Mouse (Mus musculus): Measurements from ENCODE around the gene Flt3. TPM values are rescaled to one million over a fixed set of nuclear protein-coding genes. Genes with fewer than 3 reads are reported as not detected.
A peak's percentile ranks its signal among the peaks of the same experiment; 100 is the strongest.

The Flt3 gene
- polyA plus RNA-seq, 1 experiment, result 5.9 TPM

DNA sequence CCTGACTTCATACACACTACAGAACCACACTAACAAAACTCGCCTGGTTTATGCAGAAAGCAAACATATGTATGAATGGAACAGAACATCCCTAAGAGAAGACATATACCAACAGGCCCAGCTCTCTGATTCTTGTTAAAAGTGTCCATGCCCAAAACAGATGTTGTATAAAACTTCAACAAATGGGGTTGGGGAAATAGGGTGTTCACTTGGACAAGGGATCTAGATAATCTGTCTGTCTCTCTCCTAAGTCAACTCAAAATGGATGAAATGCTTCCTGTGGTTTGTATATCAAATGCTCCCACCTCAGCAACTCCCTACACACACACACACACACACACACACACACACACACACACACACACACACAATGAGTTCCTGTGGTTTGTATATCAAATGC lies 17.7 kb upstream of the Flt3 start:
- no peak for DNase-seq (ENCODE audit: extremely low spot score in 1 of 2, low spot score in 1 of 2)

DNA sequence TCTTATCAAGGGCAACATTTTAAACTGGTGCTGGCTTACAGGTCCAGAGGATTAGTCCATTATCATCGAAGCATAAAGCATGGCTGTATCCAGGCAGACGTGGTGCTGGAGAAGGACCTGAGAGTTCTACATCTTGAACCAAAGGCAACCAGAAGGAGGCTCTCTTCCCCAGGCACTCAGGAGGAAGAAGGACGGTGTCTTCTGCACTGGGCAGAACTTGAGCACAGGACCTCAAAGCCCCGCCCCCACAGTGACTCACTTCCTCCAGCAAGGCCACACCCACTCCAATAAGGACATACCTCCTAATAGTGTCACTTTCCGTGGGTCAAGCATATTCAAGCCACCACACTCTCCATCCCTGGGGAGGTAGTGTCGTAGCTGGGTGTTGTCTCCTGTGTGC lies 10.3 kb upstream of the Flt3 start:
- DNase-seq (ENCODE audit: extremely low spot score in 1 of 2, low spot score in 1 of 2), result no peak

DNA sequence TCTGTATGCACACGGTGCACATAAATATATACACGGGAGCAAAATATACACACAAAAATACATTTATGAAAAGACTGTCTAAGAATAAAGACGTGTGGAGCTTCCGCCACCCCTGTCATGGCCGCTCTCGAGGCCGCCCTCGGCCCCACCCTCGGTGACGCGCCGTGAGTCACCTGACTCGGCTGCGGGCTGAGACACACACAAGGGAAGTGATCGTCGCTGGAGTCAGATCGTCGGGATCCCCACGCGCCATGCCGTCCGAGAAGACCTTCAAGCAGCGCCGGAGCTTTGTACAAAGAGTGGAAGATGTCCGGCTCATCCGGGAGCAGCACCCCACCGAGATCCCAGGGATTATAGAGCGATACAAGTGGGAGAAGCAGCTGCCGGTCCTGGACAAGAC lies 8.4 kb upstream of the Flt3 start:
- DNase-seq (ENCODE audit: extremely low spot score in 1 of 2, low spot score in 1 of 2), result no peak

DNA sequence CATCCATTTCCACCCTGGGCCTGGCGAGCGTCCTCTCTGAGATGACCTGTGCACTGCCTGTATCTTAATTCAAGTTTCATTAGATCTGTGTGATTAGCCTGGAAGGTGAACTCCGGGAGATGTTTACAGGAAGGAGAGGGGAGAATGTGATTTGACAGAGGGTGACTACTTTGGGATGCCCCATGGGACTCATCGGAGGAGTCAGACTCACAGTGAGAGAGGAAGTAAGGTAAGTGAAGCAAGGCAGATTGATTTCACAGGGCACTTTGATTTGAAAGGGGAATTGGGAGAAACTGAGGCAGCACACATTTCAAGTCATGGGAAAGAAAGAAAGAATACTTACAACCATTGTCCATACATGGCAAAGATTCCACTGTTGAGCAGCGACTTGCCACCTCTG lies 5.8 kb upstream of the Flt3 start:
- no peak for DNase-seq (ENCODE audit: extremely low spot score in 1 of 2, low spot score in 1 of 2)

DNA sequence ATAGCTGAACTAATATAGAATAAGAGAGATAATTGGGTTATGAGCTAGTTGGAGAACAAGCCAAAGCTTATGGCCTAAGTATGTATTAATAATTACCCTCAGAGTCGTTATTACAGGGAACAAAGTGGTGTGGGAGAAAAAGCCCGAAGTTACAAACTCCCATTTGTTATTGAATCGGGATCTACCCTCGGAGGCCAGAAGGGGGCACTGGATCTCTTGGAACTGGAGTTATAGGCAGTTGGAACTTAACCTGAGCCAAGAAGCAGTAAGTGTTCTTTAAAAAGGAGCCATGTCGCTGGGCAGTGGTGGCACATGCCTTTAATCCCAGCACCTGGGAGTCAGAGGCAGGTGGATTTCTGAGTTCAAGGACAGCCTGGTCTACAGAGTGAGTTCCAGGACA lies 2.2 kb upstream of the Flt3 start:
- peak in 1 of 2 experiments; percentile 78 for DNase-seq (ENCODE audit: extremely low spot score in 1 of 2, low spot score in 1 of 2)

DNA sequence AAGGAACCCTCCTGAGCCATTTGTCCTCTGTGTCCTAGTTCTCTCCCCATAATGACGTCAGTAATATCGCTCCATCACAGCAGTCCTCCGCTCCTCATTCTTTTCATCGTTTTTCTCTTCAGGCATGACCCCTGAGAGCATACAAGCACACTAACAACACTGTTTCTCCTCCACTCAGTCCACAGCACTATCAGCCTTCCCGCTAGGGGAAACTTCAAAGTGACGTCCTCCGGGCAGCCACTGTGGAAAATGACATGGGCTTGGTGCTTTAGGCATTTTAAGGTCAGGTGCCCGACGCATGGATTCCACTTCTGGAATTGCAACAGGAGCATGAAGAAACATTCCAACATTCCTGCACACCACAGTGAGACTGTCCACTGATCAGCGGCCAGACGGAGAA lies 735 bp upstream of the Flt3 start:
- DNase-seq (ENCODE audit: extremely low spot score in 1 of 2, low spot score in 1 of 2), result no peak

DNA sequence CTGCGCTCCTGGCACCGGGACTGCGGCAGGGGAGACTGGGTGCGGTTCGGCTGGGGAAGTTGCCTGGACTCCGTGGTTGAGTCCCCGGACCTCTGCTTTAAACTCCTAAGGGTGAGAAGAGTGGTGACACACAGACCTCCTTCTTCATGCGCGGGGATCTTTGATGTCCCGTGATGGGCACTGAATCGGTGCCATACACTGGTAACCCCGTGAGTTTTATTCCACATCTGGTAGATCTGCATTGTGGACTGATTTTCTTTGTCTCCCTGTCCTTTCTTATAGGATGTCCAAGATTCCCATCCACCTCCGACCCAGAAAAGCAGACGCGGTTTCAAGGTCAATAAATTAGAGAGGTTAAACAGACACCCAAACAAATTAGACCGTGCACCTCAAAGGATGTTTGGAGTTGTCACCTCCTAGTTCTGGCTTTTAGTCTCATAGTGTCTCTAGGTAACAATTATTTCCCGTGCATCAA lies 253 bp upstream of the Flt3 start:
- DNase-seq (ENCODE audit: extremely low spot score in 1 of 2, low spot score in 1 of 2), result no peak

DNA sequence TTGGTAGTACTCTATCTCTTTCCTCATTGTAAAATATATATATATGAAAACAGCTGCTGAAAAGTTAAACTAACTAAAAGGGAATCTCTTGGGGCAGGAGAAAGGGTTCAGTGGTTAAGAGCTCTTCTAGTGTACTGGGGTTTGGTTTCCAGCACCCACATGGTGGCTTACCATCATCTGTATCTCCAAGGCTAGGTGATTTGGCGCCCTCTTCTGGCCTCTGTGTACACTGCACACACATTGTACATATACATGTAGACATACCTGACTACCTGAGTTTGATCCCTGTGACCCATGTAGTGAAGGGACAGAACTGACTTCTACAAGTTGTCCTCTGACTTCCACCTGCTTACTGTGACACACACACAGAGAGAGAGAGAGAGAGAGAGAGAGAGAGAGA lies 5.2 kb downstream of the Flt3 start:
- DNase-seq (ENCODE audit: extremely low spot score in 1 of 2, low spot score in 1 of 2), result no peak

DNA sequence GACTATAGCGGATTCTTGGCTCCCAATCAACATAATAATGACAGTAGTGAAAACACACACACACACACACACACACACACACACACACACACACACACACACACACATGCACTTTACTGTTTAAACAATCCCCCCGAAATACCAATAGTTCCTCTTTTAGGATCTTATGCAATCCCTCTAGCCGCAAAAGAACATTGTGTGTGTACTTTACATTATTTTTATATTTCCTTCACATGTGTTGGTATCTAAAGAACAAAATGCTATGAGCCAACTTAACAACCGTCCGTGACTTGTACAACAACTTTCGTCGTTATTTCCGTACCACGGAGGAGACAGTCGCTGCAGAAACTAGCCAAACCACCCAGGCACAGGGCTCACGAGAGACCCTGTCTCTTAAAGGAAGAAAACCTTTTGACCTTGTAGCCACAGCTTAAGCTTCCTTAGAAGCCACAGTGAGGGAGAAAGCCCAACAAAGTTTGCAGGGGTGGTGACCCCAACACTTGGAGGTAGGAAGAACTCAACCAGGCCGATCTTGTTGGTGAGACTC lies 7.5 kb downstream of the Flt3 start:
- no peak for DNase-seq (ENCODE audit: extremely low spot score in 1 of 2, low spot score in 1 of 2)

DNA sequence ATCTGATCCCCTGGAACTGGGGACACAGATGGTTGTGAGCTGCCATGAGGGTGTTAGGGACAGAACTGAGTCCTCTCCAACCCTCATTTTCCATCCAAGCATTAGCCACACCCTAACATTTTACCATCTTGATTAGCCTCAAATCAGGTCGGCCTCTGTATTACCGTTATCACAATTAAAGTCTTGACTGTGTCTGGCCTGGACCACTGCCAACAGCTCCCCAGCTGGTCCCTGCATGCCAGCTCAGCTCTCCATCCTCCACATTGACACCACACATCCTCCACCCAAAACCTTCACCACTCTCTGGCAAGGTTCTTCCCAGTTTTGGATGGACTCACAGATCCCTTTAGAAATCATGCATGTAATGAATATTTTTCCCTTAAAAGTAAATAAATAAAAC lies 9.5 kb downstream of the Flt3 start:
- peak in 1 of 2 experiments; percentile 29 for DNase-seq (ENCODE audit: extremely low spot score in 1 of 2, low spot score in 1 of 2)

DNA sequence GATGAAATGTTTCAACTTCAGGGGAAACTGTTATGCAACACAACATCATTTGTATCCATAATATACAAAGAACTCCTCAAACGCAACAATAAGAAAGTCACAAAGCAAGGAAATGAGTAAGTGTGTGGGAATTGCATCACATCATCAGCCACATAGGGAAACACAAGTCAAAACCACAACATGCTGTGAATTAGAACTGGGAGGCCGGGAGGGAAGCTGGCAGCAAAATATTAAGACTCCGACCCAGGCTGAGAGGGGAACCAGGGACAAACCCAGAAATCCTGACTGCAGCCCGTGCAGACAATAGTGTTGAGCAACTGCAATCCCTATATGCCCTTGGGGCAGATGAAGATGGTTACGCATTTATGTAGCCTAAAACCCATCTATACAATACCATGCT lies 11.2 kb downstream of the Flt3 start:
- no peak for DNase-seq (ENCODE audit: extremely low spot score in 1 of 2, low spot score in 1 of 2)

DNA sequence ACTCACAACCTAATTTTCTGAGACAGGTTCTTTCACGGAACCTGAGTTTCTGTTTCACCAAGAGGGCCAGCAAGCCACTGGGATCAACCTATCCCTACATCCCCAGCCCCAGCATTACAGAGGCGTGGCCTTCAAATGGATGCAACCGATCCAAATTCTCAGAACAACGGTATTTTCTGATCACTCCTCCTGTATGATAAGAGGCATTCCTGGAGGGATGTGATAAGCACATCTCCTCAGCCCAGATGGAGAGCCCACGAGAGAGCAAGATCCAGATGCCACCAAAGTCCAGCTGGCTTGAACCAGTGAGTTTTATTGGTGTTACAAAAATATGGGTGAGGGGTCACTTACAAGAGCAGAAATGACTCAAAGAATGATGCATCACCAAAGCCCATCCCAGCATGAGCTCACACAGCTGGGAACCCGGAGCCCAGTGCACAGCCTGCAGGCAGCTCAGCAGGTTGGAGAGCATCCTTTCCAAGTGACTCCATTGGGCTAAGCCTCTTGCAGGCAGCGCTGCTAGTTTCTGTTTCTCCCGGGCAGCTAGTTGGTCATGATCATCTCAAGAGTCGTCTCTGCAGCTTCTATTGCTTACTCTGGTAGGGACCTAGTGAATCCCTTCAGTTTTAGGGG lies 11.8 kb downstream of the Flt3 start:
- DNase-seq (ENCODE audit: extremely low spot score in 1 of 2, low spot score in 1 of 2), result no peak

DNA sequence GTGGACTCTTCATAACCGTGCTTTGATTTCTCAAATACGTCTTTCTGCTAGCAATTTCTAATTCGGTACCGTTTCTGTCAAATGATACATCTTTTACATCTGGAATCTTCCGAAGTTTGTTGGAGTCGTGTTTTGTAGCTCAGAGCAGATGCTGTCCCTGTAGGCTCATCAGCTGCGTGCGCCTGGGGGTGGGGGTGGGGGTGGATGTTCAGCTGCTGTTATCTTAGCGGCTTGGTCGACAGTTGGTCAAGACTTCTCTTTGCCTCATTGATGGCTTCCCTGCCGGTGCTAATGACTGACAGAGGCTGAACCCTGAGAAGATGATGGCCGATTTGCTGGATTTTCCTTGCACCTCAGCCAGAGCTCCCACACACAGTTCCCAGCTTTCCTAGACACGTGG lies 13.4 kb downstream of the Flt3 start:
- DNase-seq (ENCODE audit: extremely low spot score in 1 of 2, low spot score in 1 of 2), result no peak

DNA sequence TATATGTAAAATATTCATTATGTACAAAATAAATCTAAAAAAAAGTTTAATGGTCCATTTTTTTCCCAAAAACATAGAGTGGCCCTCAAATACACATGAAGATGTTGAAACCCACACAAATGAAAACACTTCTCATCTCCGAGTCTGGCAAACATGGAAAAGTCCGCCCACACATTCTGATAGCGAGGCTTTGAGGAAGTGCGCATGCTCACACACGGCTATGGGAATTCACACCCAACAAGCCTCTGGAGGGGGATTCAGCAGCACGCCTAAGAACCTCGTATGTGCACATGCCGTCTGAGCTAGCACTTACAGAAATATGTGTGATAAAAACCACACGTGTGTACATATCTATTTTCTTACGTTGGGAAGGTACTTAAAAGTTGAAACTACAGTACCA lies 18.9 kb downstream of the Flt3 start:
- peak in 1 of 2 experiments; percentile 55 for DNase-seq (ENCODE audit: extremely low spot score in 1 of 2, low spot score in 1 of 2)

DNA sequence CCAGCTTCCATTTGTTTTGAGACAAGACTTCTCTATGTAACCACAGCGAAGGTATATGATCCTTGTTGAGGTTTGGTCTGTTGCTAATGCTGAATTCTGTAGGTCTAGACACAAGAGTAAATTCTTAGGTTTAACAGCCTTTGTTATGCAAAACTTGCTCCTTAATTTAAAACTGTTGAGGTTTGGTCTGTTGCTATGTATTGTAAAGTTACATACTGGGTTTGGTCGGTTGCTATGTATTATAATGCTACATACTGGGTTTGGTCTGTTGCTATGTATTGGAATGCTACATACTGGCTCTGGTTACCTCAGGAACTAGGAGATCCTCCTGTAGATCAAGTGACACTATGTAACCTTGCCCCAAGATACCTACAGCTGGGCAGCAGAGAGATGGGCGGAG lies 20.8 kb downstream of the Flt3 start:
- DNase-seq (ENCODE audit: extremely low spot score in 1 of 2, low spot score in 1 of 2), result no peak

DNA sequence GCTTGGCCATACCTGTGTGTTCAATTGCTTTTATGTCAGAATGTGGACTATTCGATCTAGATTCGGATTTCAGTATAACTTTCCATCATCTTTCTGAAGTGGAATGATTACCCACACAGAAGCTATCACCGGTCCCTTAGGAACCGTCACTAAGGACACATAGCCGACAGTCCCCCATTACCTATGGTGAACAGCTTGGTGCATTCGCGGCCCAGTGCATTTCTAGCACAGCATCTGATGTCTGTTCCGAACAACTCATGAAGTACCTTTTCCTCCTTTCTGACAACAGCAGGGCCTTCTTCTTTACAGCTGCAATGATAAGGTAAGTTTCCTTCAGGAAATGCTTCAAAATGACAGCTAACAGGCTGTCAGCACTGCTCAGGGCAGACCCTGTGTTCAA lies 30.0 kb downstream of the Flt3 start:
- DNase-seq (ENCODE audit: extremely low spot score in 1 of 2, low spot score in 1 of 2), result no peak

DNA sequence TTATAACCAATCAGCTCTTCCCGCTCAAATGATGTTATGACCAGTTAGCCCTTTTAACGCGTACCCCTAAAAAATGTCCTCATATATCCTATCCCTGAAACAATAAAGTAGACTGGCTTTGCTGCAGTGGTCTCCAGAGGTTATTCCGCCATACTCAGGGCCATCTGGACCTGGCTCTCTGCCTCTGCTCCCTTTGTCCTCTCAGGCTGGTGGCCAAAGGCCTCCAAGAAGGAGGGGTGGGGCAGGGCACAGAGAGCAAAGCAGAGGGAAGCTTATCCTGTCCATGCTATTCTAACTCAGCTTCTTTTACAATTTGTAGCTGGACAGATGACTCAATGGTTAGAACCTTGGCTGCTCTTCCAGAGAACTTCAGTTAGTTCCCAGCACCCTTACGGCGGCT lies 32.1 kb downstream of the Flt3 start:
- DNase-seq (ENCODE audit: extremely low spot score in 1 of 2, low spot score in 1 of 2), result no peak

DNA sequence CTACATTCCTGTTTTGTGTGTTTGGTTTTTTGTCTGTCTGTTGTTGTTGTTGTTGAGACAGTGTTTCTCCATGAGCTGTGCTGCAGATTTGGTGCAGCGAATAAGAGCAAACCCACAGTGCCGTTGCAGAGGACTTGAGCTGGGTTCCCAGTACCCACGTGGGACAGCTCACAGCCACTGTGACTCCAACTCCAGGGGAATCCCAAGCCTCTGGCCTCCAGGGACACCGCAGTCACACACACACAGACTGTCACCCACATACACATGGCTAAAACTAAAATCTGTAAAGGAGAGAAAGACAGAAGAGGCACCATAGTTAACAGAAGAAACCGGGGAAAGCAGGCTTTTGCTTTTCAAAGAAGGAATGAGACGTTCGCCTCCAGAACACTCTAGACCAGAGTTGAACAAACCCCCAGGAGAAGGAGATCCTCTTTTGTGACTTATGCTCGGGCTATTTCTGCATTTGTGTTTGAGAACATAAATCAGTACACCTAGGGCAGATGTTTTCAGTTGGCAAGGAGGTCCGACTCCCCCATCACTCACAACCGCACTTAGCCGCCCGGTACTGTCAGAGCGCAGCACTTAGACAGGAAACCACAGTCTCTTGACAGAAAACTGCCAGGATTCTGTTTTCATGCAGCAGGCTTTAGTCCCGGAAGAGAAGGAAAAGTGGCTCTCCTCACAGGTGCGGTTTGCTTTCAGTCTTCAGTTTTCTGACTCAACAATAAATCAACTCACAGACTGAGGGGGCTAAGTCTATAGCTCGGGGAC lies 34.1 kb downstream of the Flt3 start:
- no peak for DNase-seq (ENCODE audit: extremely low spot score in 1 of 2, low spot score in 1 of 2)

DNA sequence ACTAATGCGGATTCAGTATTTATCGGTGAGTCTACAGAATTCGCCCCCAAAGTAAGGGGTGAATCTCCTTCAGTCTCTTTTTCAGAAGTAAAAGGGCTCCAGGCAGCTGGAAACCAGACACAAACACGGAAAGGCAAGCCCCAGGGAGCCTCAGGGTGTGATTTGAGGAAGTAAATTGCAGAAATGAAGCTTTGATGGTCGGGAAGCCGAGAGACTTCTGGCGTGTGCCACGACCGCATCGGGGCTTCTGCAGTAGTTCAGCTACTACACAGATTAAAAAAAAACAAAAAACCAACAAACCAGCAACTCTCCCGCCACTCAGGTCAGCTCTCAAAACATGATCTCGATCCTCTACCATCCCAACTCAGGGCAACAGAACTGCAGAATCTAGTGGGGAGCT lies 37.2 kb downstream of the Flt3 start:
- DNase-seq (ENCODE audit: extremely low spot score in 1 of 2, low spot score in 1 of 2), result no peak

DNA sequence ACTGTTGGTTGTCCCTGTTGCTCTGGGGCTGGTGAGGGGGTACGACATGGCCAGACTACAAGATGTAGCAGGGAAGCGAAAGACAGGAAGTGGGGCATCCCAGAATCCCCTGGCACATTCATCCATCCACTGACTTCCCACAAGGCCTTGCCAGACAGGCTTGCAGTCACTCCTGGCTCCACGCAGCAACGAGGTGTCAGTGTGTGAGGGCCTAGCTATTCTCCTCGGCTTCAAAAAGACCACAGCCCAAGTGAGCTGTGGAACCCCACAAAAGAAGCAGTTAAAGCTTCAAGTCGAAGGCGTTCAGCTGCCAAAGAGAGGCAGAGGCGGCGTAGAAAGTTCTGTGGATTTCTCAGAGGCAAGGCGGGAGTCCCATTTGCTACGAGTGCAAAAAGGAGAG lies 41.8 kb downstream of the Flt3 start:
- DNase-seq (ENCODE audit: extremely low spot score in 1 of 2, low spot score in 1 of 2), result no peak

DNA sequence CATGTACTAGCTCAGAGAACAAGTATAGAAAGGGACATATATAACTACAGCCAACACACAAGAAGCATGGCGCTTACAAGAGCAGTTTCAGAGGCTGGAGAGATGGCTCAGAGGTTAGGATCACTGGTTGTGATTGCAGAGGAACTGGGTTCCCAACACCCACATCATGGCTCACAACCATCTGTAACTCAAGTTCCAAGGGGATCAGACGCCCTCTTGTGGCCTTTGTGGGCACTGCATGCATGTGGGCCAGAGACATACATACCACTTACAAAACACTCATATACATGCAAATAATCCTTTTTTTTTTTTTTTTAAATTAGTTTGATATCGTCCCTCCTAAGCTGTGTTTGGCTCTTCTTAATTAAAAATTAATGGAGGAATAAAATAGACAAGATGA lies 42.8 kb downstream of the Flt3 start:
- peak in 1 of 2 experiments; percentile 29 for DNase-seq (ENCODE audit: extremely low spot score in 1 of 2, low spot score in 1 of 2)
